Mouse (Mus musculus) liver, adult 2 months (tissue): Measurements from ENCODE around the gene Pten. TPM values are rescaled to one million over a fixed set of nuclear protein-coding genes. Genes with fewer than 3 reads are reported as not detected.
A peak's percentile ranks its signal among the peaks of the same experiment; 100 is the strongest.

ENCODE experiments used
- DNase-seq: peaks from one replicate; pipeline ENCODE4 v3.0.0-alpha.2; 2011; ENCODE audit warnings: low read depth, low spot score; ENCODE audit errors: extremely low read depth
- H3K27ac ChIP-seq: fragments of 200-500 bp; replicated peaks from 2 replicates; pipeline ENCODE4 v1.5.1; 2012; ENCODE audit warnings: low read depth, mild to moderate bottlenecking, control low read depth, inconsistent platforms, low read length; ENCODE audit not compliant: insufficient read depth
- H3K27me3 ChIP-seq: fragments of 200-500 bp; 2 replicates; pipeline ENCODE4 v1.6.1; 2012; ENCODE audit warnings: mild to moderate bottlenecking, moderate library complexity, low read length, inconsistent platforms; ENCODE audit not compliant: control insufficient read depth, insufficient read depth
- H3K36me3 ChIP-seq: fragments of 200-500 bp; 2 replicates; pipeline ENCODE4 v1.6.1; 2012; ENCODE audit warnings: low read length, inconsistent platforms; ENCODE audit not compliant: control insufficient read depth, insufficient read depth
- H3K4me1 ChIP-seq: fragments of 200-500 bp; 2 replicates; pipeline ENCODE4 v1.6.1; 2011; ENCODE audit warnings: low read length; ENCODE audit not compliant: control insufficient read depth, insufficient read depth
- H3K4me3 ChIP-seq: fragments of 200-500 bp; 2 replicates; pipeline ENCODE4 v1.5.1; 2011; ENCODE audit warnings: low read depth, mild to moderate bottlenecking, control low read depth, low read length, moderate library complexity; ENCODE audit not compliant: insufficient read depth
- H3K79me2 ChIP-seq: fragments of 200-500 bp; 2 replicates; pipeline ENCODE4 v1.6.1; 2012; ENCODE audit warnings: inconsistent platforms, mild to moderate bottlenecking, low read length, moderate library complexity; ENCODE audit not compliant: control insufficient read depth, insufficient read depth
- H3K9ac ChIP-seq: fragments of 200-500 bp; 2 replicates; pipeline ENCODE4 v1.6.1; 2012; ENCODE audit warnings: low read depth, mild to moderate bottlenecking, control low read depth, inconsistent platforms, low read length
- CTCF ChIP-seq: fragments of 200-500 bp; IDR thresholded peaks from 2 replicates; pipeline ENCODE4 v1.5.1; 2011; ENCODE audit warnings: low read depth, low read length, control low read depth
- POLR2A ChIP-seq: fragments of 200-500 bp; IDR thresholded peaks from 2 replicates; pipeline ENCODE4 v1.6.1; 2011; ENCODE audit warnings: low read length, control low read depth; ENCODE audit not compliant: insufficient read depth; ENCODE audit errors: extremely low read depth
- WGBS: fragments of 180-500 bp; shearing (Covaris S2); methylation state at CpG from one replicate; pipeline ENCODE4 v1.1.7; 2018; 5-methylcytosine and 5-hydroxymethylcytosine counted together
- polyA plus RNA-seq: library from polyadenylated mRNA; depleted of rRNA; stranded (reverse); fragments of >200 nt; gene quantifications from 2 replicates; pipeline ENCODE4 v1.2.3, GENCODE M21; 2012
- total RNA-seq: library from RNA; depleted of rRNA; stranded (reverse); fragments of >200 nt; gene quantifications from 2 replicates; pipeline ENCODE4 v1.2.3, GENCODE M21; 2014

Gene Pten
- total and polyA plus RNA-seq, 2 experiments: 12.9 to 78.4 TPM

GRCm38 (mm10) chr19:32756636-32756899 lies 729 bp upstream of the Pten start:
- H3K4me3 ChIP-seq: peak overlapping the region; percentile 77
- 0% methylated on average over 14 of the region's 14 CpGs for WGBS
- TF ChIP-seq POLR2A (no peak), CTCF (no peak)

GRCm38 (mm10) chr19:32757831-32758792 lies 815 bp downstream of the Pten start:
- Histone ChIP-seq H3K9ac (peak overlapping the region; percentile 99), H3K36me3 (peaks cover 2% of the 10 kb centered on the region), H3K27ac (peak overlapping the region; percentile 93), H3K4me3 (peak overlapping the region; percentile 84), H3K4me1 (peaks cover 9% of the 10 kb centered on the region), H3K79me2 (peaks cover 18% of the 10 kb centered on the region), H3K27me3 (no peaks in the 10 kb centered on the region)
- under 1% methylated on average over 53 of the region's 69 CpGs for WGBS
- TF ChIP-seq POLR2A (no peak), CTCF (no peak)
- peak; percentile 33 for DNase-seq

More at GRCm38 (mm10) chr19:32756636-32756899, 729 bp upstream of the Pten start:
- Histone ChIP-seq H3K27me3 (no peaks in the 10 kb centered on the region), H3K79me2 (peaks cover 18% of the 10 kb centered on the region), H3K9ac (peak overlapping the region; percentile 85), H3K4me1 (peaks cover 7% of the 10 kb centered on the region), H3K36me3 (no peaks in the 10 kb centered on the region), H3K27ac (peak overlapping the region; percentile 89)
- DNase-seq: no peak

GRCm38 (mm10) chr19:32758793-32759161 lies 1.5 kb downstream of the Pten start:
- DNase-seq: peak; percentile 54
- no peaks in the 10 kb centered on the region for H3K27me3 ChIP-seq
- H3K4me3 ChIP-seq: peak overlapping the region; percentile 84
- peaks cover 4% of the 10 kb centered on the region for H3K36me3 ChIP-seq
- H3K79me2 ChIP-seq: peaks cover 20% of the 10 kb centered on the region
- H3K4me1 ChIP-seq: peaks cover 12% of the 10 kb centered on the region
- H3K27ac ChIP-seq: peak overlapping the region; percentile 93
- peak overlapping the region; percentile 99 for H3K9ac ChIP-seq
- WGBS: under 1% methylated on average over 11 of the region's 11 CpGs
- no peak for TF ChIP-seq CTCF
- TF ChIP-seq POLR2A: no peak

- H3K9ac ChIP-seq: peak overlapping the region; percentile 70
- H3K27ac ChIP-seq: no peak overlapping the region
- DNase-seq: peak; percentile 51
- no peak for TF ChIP-seq CTCF
- TF ChIP-seq POLR2A: no peak
- peak overlapping the region; percentile 84 for H3K4me3 ChIP-seq
- 2% methylated on average over 8 of the region's 8 CpGs for WGBS
- H3K79me2 ChIP-seq: peaks cover 21% of the 10 kb centered on the region
- H3K27me3 ChIP-seq: no peaks in the 10 kb centered on the region
- peaks cover 4% of the 10 kb centered on the region for H3K36me3 ChIP-seq
- H3K4me1 ChIP-seq: peaks cover 12% of the 10 kb centered on the region
Measured at GRCm38 (mm10) chr19:32759357-32760024, 2.2 kb downstream of the Pten start.

GRCm38 (mm10) chr19:32760499-32760898 lies 3.2 kb downstream of the Pten start:
- H3K79me2 ChIP-seq: peaks cover 24% of the 10 kb centered on the region
- H3K4me3 ChIP-seq: peak overlapping the region; percentile 28
- 25% methylated on average over 6 of the region's 6 CpGs for WGBS
- peaks cover 6% of the 10 kb centered on the region for H3K36me3 ChIP-seq
- TF ChIP-seq POLR2A (no peak), CTCF (no peak)
- peak; percentile 64 for DNase-seq
- H3K9ac ChIP-seq: peak overlapping the region; percentile 17; the same call in 1 of the 2 replicates
- H3K27ac ChIP-seq: no peak overlapping the region; the same call in 1 of the 2 replicates
- H3K27me3 ChIP-seq: no peaks in the 10 kb centered on the region
- H3K4me1 ChIP-seq: peaks cover 16% of the 10 kb centered on the region
